Mouse (Mus musculus): ENCODE measurements around the gene Ifrd1.

DNA sequence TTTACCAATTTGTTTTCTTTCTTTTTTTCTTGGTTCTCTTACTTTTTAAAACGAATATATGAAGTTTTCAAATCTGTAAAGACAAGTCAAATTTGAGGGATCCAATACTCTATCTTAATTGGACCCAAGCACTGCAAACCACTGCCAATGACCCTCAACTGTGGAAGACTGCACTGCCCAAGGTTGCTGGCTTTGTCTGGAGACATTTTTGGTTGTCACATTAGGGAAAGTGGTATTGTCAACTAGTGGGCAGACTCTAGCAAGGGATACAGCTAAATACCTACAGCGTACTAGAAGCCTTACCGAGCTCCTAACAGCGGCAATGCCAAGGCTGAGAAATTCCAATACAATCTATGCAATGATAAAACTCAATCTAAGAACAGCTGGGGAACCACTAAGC is 40.4 kb downstream of the Ifrd1 start:
- TF ChIP-seq CTCF (IDR thresholded peaks at IDR 0.05) = no peak
- TF ChIP-seq POLR2A (IDR thresholded peaks at IDR 0.05; ENCODE audit: insufficient read depth, low read depth, low read length) = no peak

Measured in heart, adult 2 months (tissue).